Mouse (Mus musculus): ENCODE measurements around the gene Cacna1a. TPM values are rescaled to one million over a fixed set of nuclear protein-coding genes. Genes with fewer than 3 reads are reported as not detected.

Cacna1a gene
- total and polyA plus RNA-seq, 3 experiments: 3.2 to 5.1 TPM; not detected in 1

- TF ChIP-seq POLR2A (IDR thresholded peaks at IDR 0.05; ENCODE audit: control insufficient read depth in 1 of 2, insufficient read depth in 1 of 2, low read depth in 1 of 2, low read length in 2 of 2, poor library complexity in 1 of 2) (peak; percentile 80 to 88; a peak in 3 of 4 replicates), NRF1 (IDR thresholded peaks at IDR 0.05; ENCODE audit: insufficient read depth, low read depth, low read length, poor library complexity, severe bottlenecking) (peak; percentile 82)
Observed at GRCm38 (mm10) chr8:84639162-84640009, 251.1 kb downstream of the Cacna1a start (continued).

- TF ChIP-seq SIN3A (IDR thresholded peaks at IDR 0.05; ENCODE audit: low read length): 0 out of 2 replicates have a peak, but pooled peaks have one; percentile 2
- TF ChIP-seq ZNF384 (IDR thresholded peaks at IDR 0.05; ENCODE audit: low read depth, low read length): peak; percentile 43; the same call in 1 of the 2 replicates
- TF ChIP-seq UBTF (IDR thresholded peaks at IDR 0.05; ENCODE audit: borderline replicate concordance, insufficient read depth, low read depth, low read length): no peak
- TF ChIP-seq CHD1 (IDR thresholded peaks at IDR 0.05; ENCODE audit: low read depth, low read length): 0 out of 2 replicates have a peak, but pooled peaks have one; percentile 71
- no peak for TF ChIP-seq MYC (IDR thresholded peaks at IDR 0.05; ENCODE audit: low read depth, low read length)
- H3K36me3 ChIP-seq (ENCODE audit: control insufficient read depth in 1 of 2, insufficient read depth in 2 of 2, low read length in 2 of 2): peaks cover 0 to 20% of the 10 kb centered on the region in 2 experiments; a peak in 2 of 4 replicates
- H3K79me2 ChIP-seq (ENCODE audit: control insufficient read depth, insufficient read depth, low read length, poor library complexity): peaks cover 1% of the 10 kb centered on the region; the same call in 1 of the 2 replicates
- peak overlapping the region; percentile 87 for H3K9ac ChIP-seq (ENCODE audit: control insufficient read depth, low read depth, low read length, poor library complexity, severe bottlenecking)
- peaks cover 7 to 21% of the 10 kb centered on the region in 2 experiments; a peak in 3 of 4 replicates for H3K4me1 ChIP-seq (ENCODE audit: control insufficient read depth in 1 of 2, insufficient read depth in 2 of 2, low read length in 2 of 2)
- H3K27ac ChIP-seq (ENCODE audit: control insufficient read depth, low read depth, low read length): peak overlapping the region; percentile 72; the same call in 1 of the 2 replicates
- no peaks in the 10 kb centered on the region for H3K9me3 ChIP-seq (replicated peaks; ENCODE audit: insufficient read depth, low read length)
- peak; percentile 46 for DNase-seq (ENCODE audit: low read depth, low spot score)
- peak overlapping the region; percentile 76 to 91 for H3K4me3 ChIP-seq (ENCODE audit: control insufficient read depth in 1 of 2, insufficient read depth in 1 of 2, low read depth in 2 of 2, low read length in 2 of 2)
- no peaks in the 10 kb centered on the region for H3K27me3 ChIP-seq (ENCODE audit: control insufficient read depth in 1 of 2, insufficient read depth in 2 of 2, low read length in 2 of 2)
Observed at GRCm38 (mm10) chr8:84640010-84640588, 251.9 kb downstream of the Cacna1a start.

GRCm38 (mm10) chr8:84640617-84641294 lies 252.5 kb downstream of the Cacna1a start:
- no peaks in the 10 kb centered on the region for H3K9me3 ChIP-seq (replicated peaks; ENCODE audit: insufficient read depth, low read length)
- peak; percentile 55 for DNase-seq (ENCODE audit: low read depth, low spot score)
- H3K27me3 ChIP-seq (ENCODE audit: control insufficient read depth in 1 of 2, insufficient read depth in 2 of 2, low read length in 2 of 2): no peaks in the 10 kb centered on the region
- peaks cover 1% of the 10 kb centered on the region; the same call in 1 of the 2 replicates for H3K79me2 ChIP-seq (ENCODE audit: control insufficient read depth, insufficient read depth, low read length, poor library complexity)
- H3K4me3 ChIP-seq (ENCODE audit: control insufficient read depth in 1 of 2, insufficient read depth in 1 of 2, low read depth in 2 of 2, low read length in 2 of 2): peak overlapping the region; percentile 76 to 91; a peak in 3 of 4 replicates
- H3K4me1 ChIP-seq (ENCODE audit: control insufficient read depth in 1 of 2, insufficient read depth in 2 of 2, low read length in 2 of 2): peaks cover 7 to 21% of the 10 kb centered on the region in 2 experiments; a peak in 3 of 4 replicates
- TF ChIP-seq ZC3H11A (IDR thresholded peaks at IDR 0.05; ENCODE audit: low read depth, low read length) (no peak), ELF1 (IDR thresholded peaks at IDR 0.05; ENCODE audit: low read depth, low read length) (no peak), TBP (IDR thresholded peaks at IDR 0.05; ENCODE audit: low read depth, low read length) (peak; percentile 97), CTCF (IDR thresholded peaks at IDR 0.05 in 2 of 3, conservative IDR thresholded peaks at IDR 0.05 in 1 of 3; ENCODE audit: control insufficient read depth in 1 of 3, insufficient read depth in 1 of 3, low read depth in 2 of 3, low read length in 3 of 3, poor library complexity in 1 of 3, severe bottlenecking in 1 of 3) (peak in 2 of 3 experiments; percentile 2 to 21; a peak in 1 of 6 replicates)
- H3K36me3 ChIP-seq (ENCODE audit: control insufficient read depth in 1 of 2, insufficient read depth in 2 of 2, low read length in 2 of 2): peaks cover 0 to 20% of the 10 kb centered on the region in 2 experiments; a peak in 2 of 4 replicates
- H3K9ac ChIP-seq (ENCODE audit: control insufficient read depth, low read depth, low read length, poor library complexity, severe bottlenecking): peak overlapping the region; percentile 87
- H3K27ac ChIP-seq (ENCODE audit: control insufficient read depth, low read depth, low read length): peak overlapping the region; percentile 48; the same call in 1 of the 2 replicates

Measured in MEL (cell line).